Mouse (Mus musculus): Measurements from ENCODE around the gene Ufl1.
"Not testable (repeated sequence)": the region's sequence is repeated elsewhere in the genome, so short reads cannot be mapped to it uniquely, and the experiment has no call there.

Gene Ufl1

DNA sequence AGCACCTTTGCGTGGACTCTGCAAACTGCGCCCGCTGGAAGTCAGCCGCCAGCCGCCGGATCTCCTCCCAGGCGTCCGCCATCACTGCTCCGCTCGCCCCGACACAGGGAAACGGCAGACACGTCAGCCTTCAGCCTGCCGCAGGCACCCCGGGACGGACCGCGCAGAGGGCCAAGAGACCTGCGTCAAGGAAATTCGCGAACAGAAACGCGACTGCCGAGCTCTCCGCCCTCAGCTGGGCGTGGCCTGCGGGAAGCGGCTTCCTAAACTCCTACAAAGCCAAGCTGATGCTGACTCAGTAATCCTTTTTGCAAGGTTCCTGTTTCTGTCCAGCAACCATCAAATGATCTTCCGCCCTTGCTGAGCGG, at the start of gene Ufl1:
TSS of gene Ufl1 (minus strand) at position 151 of the 368 bp plus-strand sequence.
- peak; percentile 87 to 96 for DNase-seq (ENCODE audit: low spot score in 2 of 2)

DNA sequence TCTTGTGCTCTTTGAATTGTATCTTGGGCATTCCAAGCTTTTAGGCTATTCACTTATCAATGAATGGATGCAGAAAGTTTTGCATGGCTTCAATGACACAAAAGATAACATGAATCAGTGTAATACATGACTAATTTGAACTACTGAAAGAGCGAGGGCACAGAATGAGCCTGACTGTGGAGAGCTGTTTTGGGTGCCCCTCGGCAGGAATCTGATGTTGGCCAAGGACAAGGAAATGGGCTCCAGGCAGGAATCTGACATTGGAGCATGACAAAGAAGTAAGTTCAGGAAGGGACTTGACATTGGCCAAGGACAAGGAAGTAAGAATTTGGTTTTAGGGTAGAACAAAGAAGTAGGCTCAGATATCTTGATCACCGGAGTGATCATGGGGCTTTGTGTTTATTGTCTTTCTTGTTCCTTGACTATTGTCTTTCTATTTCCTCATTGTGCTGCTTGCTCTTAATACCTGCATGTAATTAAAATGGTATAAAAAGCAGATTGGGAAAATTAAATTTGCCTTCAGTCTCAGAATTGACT, 44.1 kb upstream of the Ufl1 start:
- DNase-seq (ENCODE audit: low spot score in 2 of 2), result no peak

DNA sequence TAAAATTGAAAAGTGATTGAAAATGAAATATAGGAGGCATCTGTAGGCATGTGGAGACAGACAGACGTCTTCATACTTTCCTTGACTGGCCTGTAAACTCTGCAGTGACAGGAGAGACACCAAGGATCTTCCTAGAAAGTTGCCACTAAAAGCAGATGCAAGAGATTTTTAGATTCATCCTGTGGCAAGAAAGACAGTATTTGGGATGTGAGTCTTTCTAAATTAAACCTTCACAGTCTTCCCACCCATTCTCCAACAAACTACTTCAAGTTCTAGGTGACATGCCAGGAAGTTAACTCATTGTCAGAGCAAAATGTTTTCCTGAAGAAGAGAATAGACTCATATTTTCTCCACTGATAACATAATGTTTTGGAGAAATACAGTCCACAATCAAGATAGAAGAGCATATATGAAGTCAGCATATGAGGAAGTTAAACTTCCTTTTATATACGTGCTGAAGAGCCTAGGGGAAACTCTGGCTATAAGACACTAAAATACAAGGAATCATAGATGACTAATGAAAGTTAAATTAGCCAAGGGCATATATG, 41.1 kb upstream of the Ufl1 start:
- DNase-seq (ENCODE audit: low spot score in 2 of 2), result no peak

DNA sequence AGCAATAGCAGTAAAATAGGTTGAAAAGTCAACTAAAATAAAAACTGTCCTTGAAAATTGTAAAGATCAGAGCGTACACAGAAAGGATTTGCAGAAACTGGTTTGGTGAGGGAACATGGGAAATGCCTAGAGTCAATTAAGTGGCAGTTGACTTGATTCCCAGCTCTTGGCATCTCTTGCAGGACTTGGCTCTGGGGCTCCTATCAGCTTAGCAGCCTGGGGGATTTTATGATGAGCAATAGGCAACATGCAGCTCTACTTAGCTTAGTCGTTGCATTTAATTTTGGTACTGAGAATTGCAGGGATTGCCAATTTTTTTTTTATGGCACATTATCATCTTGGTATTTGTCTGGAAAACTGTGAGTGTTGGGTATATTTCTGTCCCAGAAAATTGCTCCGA, 32.1 kb upstream of the Ufl1 start:
- DNase-seq (ENCODE audit: low spot score in 2 of 2), result no peak

DNA sequence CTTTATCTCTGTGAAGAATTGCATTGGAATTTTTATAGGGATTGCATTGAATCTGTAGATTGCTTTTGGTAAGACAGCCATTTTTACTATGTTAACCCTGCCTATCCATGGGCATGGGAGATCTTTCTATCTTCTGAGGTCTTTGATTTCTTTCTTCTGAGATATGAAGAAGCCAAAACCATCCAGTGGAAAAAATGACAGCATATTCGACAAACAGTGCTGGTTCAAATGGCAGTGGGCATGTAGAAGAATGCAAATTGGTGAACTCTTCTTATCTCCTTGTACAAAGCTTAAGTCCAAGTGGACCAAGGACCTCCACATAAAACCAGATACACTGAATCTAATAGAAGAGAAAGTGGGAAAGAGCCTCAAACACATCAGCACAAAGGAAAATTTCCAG, 3.4 kb upstream of the Ufl1 start:
- DNase-seq (ENCODE audit: low spot score in 2 of 2), result not testable (repeated sequence)

DNA sequence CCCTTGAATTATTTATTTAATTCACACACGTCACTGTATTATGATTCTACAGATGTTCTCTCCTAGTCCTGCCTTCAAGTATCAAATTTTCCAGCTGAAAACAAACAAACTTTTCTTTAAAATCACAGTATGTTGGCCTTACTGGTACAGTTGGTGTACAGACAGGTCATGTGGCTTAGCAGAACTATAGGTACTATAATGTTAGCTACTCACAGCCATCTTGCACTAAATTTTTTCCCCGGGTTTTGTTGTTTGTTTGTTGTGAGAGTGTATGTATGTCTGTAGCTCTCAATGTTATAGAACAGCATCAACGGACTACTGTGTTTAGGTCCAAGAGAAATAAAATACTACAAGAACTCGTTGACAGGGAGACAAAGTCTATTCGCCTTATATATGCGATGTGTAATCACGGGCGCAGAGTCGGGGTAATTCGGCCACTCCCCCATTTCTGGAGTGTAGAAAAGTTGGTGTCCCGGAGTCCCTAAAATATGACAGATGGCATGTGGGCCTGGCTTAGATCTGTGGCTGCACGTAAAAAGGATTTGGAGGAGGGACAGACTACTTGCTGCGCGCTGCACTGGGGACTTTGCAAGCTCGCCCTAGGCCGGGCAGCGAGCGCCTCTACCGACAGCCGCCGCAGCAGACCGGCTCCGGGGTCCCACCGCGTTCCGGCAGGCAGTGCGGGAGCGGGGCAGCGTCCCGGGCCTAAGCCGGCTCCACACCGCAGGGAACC, 517 bp downstream of the Ufl1 start:
- no peak for DNase-seq (ENCODE audit: low spot score in 2 of 2)

DNA sequence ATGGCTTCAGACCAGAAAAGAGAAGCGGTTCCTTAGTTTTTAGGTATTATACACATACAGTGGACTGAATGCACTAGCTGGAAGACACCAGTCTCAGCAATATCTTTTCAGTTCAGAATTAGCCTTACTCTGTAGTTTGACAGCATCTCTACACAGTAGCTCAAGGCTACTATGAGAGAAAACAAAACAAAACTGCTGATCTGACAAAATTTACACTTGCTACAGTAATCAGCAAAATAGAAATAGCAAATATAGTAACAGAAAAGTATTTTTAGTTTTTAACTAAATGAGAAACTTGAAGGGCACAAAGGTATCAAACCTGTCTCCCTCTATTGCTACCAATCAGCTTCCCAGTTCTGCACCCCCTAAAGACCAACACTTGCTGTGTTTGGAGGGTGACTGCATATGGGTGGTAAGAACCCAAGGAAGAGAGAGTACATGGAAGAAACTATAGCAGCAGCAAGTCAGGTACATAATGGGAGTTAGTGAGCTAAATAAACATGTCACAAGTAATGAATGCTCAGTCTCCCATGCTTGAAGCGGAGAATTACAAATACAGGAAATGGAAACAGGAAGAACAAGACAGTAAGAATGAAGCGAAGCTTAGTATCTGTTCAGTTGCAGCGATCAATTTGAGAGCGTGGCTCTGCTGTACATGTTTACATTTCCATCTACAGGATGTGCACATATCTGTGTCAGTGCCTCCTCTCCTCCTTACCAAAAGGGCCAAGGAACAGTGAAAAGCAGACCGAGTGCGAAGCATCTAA, 8.6 kb downstream of the Ufl1 start:
- no peak for DNase-seq (ENCODE audit: low spot score in 2 of 2)

DNA sequence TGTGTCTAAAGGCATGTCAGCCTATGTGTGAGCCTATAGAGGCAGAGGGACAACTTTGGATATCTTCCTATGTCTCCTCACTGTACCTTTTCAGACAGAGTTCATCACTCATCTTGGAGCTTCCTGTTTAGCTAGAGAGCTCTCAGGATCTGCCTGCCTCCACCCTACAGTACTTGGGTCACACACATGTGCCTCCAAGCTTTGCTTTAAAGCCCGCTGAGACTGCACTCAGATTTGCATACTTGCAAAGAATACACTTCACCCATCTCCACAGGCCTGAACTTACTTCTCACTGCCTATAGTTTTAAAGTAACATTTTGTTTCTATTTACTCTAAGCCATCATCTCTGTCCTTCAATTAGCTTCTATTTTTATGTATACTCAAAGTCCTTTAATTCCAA, 9.7 kb downstream of the Ufl1 start:
- DNase-seq (ENCODE audit: low spot score in 2 of 2), result no peak

DNA sequence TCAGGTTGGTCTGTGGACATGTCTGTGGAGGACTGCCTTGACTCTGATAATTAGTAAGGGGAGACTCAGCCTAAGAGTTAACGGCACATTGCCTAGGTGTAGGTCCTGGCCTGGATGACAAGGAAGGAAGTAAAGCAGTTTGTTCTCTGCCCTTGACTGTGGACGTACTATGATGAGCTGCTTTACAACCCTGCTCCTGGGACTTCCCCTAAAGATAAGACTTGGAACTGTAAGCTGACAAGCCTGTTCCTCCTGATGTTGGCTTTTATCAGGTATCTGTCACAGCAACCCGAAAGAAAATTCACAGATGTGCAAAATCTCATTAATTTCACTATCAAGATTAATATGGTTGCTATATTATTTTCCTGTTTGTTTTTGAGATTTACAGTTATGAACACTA, 14.5 kb downstream of the Ufl1 start:
- DNase-seq (ENCODE audit: low spot score in 2 of 2), result no peak

DNA sequence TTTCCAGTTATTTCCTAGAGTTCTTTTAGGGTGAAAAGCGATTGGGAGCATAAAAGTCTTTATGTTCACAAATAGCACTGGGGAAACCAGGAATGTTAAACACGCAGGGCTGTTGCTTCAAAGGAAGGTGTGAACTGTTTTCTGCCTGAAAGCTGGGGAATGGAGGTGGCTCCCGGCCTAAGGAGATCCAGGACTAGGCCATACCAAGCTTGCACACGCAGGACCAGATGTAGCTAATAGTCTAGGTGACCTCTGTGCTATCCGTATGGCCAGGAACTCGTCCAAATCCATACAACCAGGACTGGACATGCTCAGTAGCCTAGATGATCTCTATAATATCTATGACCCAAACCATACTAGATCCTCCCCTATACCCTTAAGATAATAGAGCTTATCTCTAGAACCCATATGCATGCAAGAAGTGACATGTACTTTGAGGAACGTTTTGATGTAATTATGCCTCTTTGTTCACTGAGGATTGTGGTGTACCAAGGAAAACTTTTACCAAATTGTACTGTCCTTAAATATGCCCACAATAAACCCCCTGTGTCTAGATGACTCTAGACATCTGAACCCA, 23.7 kb downstream of the Ufl1 start:
- no peak for DNase-seq (ENCODE audit: low spot score in 2 of 2)

DNA sequence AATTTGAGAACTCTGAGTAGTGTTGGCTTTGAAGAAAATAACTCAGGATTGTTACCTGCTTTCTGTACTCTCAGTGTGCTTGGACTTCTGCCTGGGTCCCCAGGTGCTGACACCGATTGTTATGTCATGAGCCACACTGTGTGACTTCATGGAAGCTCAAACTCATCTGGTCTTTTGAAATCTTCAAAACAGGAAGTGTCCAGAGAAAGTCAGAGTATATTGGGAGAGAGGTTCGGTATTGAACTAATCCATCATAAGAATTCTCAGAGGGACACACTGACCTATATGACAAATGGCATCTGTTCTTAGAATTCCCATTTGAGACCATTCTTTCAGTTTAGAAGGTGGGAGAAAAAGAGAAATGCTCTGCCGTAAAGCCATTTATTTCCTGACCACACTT, 38.8 kb downstream of the Ufl1 start, which contains the start of gene Fhl5:
TSS of gene Fhl5 (minus strand) at position 101 of the 400 bp plus-strand sequence.
- DNase-seq (ENCODE audit: low spot score in 2 of 2), result no peak

DNA sequence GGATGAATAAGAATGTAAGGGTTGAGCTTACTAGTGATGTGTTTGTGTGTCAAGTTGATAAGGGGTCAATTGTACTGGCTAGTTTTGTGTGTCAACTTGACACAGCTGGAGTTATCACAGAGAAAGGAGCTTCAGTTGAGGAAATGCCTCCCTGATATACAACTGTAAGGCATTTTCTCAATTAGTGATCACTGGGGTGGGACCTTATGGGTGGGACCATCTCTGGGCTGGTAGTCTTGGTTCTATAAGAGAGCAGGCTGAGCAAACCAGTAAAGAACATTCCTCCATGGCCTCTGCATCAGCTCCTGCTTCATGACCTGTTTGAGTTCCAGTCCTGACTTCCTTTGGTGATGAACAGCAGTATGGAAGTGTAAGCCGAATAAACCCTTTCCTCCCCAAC, 46.0 kb downstream of the Ufl1 start:
- DNase-seq (ENCODE audit: low spot score in 2 of 2), result not testable (repeated sequence)

DNA sequence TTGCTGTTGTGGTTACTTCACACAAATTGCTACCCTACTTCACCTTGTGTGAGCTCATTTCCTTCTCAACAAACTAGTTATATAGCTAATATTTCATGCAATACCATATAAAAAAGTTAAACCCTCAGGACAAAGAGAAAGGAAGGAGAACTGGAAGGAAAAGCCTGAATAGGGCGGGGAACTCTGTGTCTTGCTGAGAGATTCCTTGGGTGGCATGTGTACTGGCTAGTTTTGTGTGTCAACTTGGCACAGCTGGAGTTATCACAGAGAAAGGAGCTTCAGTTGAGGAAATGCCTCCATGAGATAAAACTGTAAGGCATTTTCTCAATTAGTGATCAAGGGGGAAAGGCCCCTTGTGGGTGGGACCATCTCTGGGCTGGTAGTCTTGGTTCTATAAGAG, 47.9 kb downstream of the Ufl1 start:
- DNase-seq (ENCODE audit: low spot score in 2 of 2), result not testable (repeated sequence)

DNA sequence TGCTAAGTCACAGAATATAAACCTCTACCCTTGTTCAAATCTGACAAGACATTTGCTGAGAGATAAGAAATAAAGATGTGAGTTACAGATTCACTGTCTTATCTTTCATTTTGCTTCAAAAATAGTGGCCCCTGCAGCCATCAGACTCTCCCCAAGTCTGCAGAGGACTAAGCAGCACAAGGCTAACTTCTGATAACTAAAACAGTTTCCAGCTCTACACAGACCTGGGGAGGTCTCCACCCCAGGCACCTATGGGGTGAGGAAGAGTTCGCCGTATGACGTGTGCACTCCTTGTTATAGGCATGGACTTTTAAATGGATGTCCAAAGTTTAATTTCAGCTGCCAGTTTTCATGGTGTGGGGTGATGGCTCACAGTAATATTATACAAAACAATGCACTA, 49.1 kb downstream of the Ufl1 start:
- DNase-seq (ENCODE audit: low spot score in 2 of 2), result no peak

DNA sequence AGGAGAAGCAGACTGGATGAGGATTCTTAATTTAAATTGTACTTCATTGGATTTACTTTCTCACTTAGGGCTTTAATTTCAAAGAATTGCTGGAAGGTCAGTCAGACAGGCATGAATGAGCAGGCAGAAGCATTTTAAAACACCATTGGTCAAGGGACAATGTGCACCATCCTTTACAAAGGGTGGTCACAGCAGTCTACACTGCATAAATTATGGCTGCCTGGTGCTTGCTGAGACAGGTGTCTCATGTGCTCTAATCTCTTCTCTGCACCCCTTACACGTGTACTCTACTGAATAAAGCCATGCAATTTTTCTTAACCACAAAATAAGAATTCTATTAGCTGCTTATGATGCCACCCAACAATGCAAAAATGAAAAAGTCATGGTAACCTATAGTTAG, 54.1 kb downstream of the Ufl1 start:
- no peak for DNase-seq (ENCODE audit: low spot score in 2 of 2)

DNA sequence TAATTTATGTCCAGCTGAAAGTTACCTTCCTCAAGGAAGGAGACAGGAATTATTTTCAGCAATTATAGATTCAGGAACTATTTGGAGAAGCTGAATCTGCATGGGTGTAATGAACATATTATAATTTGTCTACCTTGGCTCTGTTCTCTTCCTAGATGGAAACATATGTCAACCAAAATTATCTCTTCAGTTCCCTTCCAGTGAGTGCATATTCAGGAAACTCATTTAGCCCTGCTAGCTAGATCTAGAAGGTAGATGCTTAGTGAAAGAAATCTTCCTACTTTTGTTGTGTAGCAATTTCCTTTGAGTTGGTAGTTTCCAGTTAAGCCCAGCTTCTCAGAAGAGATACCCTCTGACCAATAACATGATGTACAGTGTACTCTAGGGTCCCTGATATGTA, 59.7 kb downstream of the Ufl1 start:
- DNase-seq (ENCODE audit: low spot score in 2 of 2), result no peak

DNA sequence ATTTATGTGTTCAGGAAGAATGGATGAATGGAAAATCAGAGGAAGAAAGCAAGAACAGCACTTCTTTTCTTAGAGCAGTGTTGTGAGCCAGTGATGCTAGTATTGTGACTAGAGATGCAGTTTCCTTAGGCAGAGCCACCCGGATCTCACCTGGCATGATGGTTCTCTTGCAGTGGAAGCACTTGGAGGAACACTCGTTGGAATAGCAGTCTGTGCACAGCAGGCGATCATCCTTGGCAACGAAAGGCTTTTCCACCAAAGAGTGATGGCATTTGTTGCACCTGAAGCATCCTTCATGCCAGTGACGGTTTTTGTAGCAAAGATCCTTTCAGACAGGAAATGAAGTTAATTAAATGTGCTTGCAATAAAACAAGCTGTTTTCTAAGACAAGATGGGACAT, 68.2 kb downstream of the Ufl1 start:
- DNase-seq (ENCODE audit: low spot score in 2 of 2), result no peak

DNA sequence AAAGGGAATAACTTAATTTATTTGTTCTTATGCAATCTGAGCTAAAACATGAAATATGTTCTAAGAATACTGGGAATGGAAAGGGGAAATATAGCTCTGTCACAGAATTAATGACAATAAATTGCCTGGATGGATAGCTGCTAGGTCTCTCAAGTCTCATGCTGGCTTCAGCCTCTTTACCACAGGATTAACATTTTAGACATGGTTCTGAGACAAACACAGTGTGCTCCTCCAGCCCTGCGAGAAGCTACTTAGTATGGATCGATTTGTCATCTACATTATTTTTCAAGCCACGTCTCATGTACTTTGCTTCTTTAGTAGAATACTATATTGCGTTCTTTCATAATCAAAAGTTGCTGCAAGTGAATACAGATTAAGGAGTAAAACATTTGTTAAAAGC, 75.5 kb downstream of the Ufl1 start:
- no peak for DNase-seq (ENCODE audit: low spot score in 2 of 2)

All from left cerebral cortex, adult 9 months (tissue).